Mouse (Mus musculus): ENCODE measurements around the gene Sema4d.

DNA sequence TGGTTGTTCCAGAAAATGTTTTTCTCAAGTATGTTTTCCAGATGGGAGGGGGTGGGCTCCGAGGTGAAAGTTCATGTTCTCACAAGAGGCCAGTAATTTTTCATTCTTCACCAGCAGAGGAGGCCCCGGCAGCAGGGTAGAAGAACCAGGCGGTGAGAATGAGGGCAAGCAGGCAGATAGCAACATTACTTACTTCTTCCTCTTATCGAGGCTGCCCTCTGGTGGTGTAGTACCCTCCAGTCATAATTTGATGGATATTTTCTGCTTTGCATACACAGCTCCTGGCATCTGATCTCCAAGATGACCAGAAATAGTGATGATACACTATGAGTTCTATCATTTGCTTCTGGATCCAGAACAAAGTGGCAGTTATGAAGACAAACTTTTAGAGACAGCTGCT is 154.6 kb downstream of the Sema4d start:
- TF ChIP-seq CTCF (IDR thresholded peaks at IDR 0.05; ENCODE audit: low read depth) (peak; percentile 55), EP300 (optimal IDR thresholded peaks at IDR 0.05) (no peak)
